Mouse (Mus musculus) forebrain, embryonic 16.5 days (tissue): Measurements from ENCODE around the gene Ephx1. TPM values are rescaled to one million over a fixed set of nuclear protein-coding genes. Genes with fewer than 3 reads are reported as not detected.

Experiments used
- ATAC-seq: fragments of 200-750 bp; cut with Nextera tagmentation; 2 replicates; pipeline ENCODE4 v1.8.0; 2017; ENCODE audit warnings: mild to moderate bottlenecking, moderate library complexity
- H3K27ac ChIP-seq: fragments of 300-500 bp; sonication (generic); 2 replicates; pipeline ENCODE4 v1.5.1; 2014; ENCODE audit warnings: low read length, control low read depth
- H3K27me3 ChIP-seq: fragments of 300-500 bp; sonication (generic); replicated peaks from 2 replicates; pipeline ENCODE4 v1.6.1; 2014; ENCODE audit warnings: low read length; ENCODE audit not compliant: control insufficient read depth, insufficient read depth
- H3K36me3 ChIP-seq: fragments of 300-500 bp; sonication (generic); 2 replicates; pipeline ENCODE4 v1.6.1; 2014; ENCODE audit not compliant: control insufficient read depth, insufficient read depth
- H3K4me1 ChIP-seq: fragments of 300-500 bp; sonication (generic); replicated peaks from 2 replicates; pipeline ENCODE4 v1.6.1; 2014; ENCODE audit warnings: low read length; ENCODE audit not compliant: control insufficient read depth, insufficient read depth
- H3K4me2 ChIP-seq: fragments of 300-500 bp; sonication (generic); 2 replicates; pipeline ENCODE4 v1.6.1; 2014; ENCODE audit warnings: mild to moderate bottlenecking, low read length, control low read depth
- H3K4me3 ChIP-seq: fragments of 300-500 bp; sonication (generic); replicated peaks from 2 replicates; pipeline ENCODE4 v1.5.1; 2014; ENCODE audit warnings: mild to moderate bottlenecking, low read length, control low read depth
- H3K9ac ChIP-seq: fragments of 300-500 bp; sonication (generic); replicated peaks from 2 replicates; pipeline ENCODE4 v1.6.1; 2014; ENCODE audit warnings: low read depth, low read length, control low read depth
- H3K9me3 ChIP-seq: fragments of 300-500 bp; sonication (generic); 2 replicates; pipeline ENCODE4 v1.6.1; 2016; ENCODE audit warnings: low read length; ENCODE audit not compliant: control insufficient read depth
- WGBS: fragments of 180-500 bp; shearing (Covaris S2); extraction: QIAGEN DNeasy Blood & Tissue Kit; methylation state at CpG from one replicate; pipeline ENCODE4 v1.1.7; 2014; 5-methylcytosine and 5-hydroxymethylcytosine counted together
- polyA plus RNA-seq: library from polyadenylated mRNA; unstranded; fragments of >200 nt; fragmentation: Nextera tagmentation; extraction: Ambion mirVana; gene quantifications from 2 replicates; pipeline ENCODE4 v1.2.1, GENCODE M21; 2015

Gene Ephx1
- polyA plus RNA-seq, 1 experiment from 2014 or later: 6.6 TPM

GRCm38 (mm10) chr1:181008266-181008665 is 12.4 kb downstream of the Ephx1 start:
- H3K27me3 ChIP-seq: no peaks in the 10 kb centered on the region
- H3K9ac ChIP-seq: no peak overlapping the region
- no peak overlapping the region for H3K4me3 ChIP-seq
- WGBS: 95% methylated on average over 2 of the region's 2 CpGs
- ATAC-seq: no peak
- H3K9me3 ChIP-seq: no peaks in the 10 kb centered on the region
- H3K4me2 ChIP-seq: no peak overlapping the region
- no peak overlapping the region for H3K27ac ChIP-seq
- no peaks in the 10 kb centered on the region for H3K36me3 ChIP-seq
- no peaks in the 10 kb centered on the region for H3K4me1 ChIP-seq

- 87% methylated on average over 6 of the region's 6 CpGs for WGBS
- no peak overlapping the region for H3K4me3 ChIP-seq
- no peak overlapping the region for H3K9ac ChIP-seq
Measured at GRCm38 (mm10) chr1:181007831-181008230, 12.9 kb downstream of the Ephx1 start.

DNA sequence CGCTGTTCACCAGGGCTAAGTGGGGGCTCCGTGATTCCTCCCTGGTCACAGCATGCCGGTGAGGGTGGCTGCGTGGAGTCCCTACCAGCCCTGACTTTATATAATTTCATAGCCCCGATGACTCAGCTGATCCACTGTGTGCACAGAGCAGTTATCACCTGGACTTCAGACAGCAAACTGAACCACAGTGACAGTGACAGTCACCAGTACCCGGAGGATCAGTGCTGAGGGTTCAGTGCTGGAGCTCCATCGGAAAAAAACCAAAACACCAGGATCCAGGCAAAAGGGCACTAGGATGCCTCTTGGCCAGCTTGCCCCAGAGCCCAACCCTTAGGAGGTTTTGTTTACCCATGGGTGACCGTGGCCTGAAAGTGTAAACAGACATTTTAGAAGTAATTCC is 15.4 kb downstream of the Ephx1 start:
- H3K4me1 ChIP-seq: no peaks in the 10 kb centered on the region
- no peak overlapping the region for H3K4me2 ChIP-seq
- H3K36me3 ChIP-seq: no peaks in the 10 kb centered on the region
- ATAC-seq: no peak
- no peak overlapping the region for H3K4me3 ChIP-seq
- H3K27ac ChIP-seq: no peak overlapping the region
- WGBS: 81% methylated on average over 8 of the region's 8 CpGs
- no peaks in the 10 kb centered on the region for H3K27me3 ChIP-seq
- no peak overlapping the region for H3K9ac ChIP-seq
- no peaks in the 10 kb centered on the region for H3K9me3 ChIP-seq

More at GRCm38 (mm10) chr1:181007831-181008230, 12.9 kb downstream of the Ephx1 start:
- H3K4me2 ChIP-seq: no peak overlapping the region
- H3K4me1 ChIP-seq: no peaks in the 10 kb centered on the region
- H3K27ac ChIP-seq: no peak overlapping the region
- no peak for ATAC-seq
- no peaks in the 10 kb centered on the region for H3K36me3 ChIP-seq
- H3K9me3 ChIP-seq: no peaks in the 10 kb centered on the region
- H3K27me3 ChIP-seq: no peaks in the 10 kb centered on the region

- 84% methylated on average over 2 of the region's 2 CpGs for WGBS
- no peak overlapping the region for H3K27ac ChIP-seq
- no peak overlapping the region for H3K9ac ChIP-seq
- H3K36me3 ChIP-seq: no peaks in the 10 kb centered on the region
- no peaks in the 10 kb centered on the region for H3K27me3 ChIP-seq
- H3K4me1 ChIP-seq: no peaks in the 10 kb centered on the region
- no peak overlapping the region for H3K4me3 ChIP-seq
- H3K9me3 ChIP-seq: no peaks in the 10 kb centered on the region
- no peak overlapping the region for H3K4me2 ChIP-seq
- ATAC-seq: no peak
Measured at GRCm38 (mm10) chr1:181003790-181004189, 16.9 kb downstream of the Ephx1 start.

DNA sequence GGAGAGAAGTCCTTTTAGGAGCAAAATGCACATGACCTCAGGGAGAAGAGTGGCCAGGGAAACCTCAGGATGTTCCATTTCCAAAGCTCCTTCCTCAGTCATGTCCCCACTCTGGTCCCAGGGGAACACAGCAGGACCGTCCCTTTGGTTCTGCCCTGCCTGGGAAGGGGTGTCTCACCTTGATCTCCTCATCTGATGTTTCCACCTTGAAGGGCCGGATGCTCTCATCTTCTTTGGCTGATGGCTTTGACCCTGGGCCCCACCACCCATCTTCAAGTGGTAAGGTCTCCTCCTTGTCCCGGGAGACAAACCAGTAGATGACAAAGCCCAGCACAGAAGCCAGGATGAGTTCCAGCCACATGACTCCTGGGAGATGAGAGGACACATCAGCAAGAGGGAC is 19.1 kb downstream of the Ephx1 start:
- no peaks in the 10 kb centered on the region for H3K27me3 ChIP-seq
- no peak for ATAC-seq
- 87% methylated on average over 3 of the region's 3 CpGs for whole genome bisulfite sequencing

DNA sequence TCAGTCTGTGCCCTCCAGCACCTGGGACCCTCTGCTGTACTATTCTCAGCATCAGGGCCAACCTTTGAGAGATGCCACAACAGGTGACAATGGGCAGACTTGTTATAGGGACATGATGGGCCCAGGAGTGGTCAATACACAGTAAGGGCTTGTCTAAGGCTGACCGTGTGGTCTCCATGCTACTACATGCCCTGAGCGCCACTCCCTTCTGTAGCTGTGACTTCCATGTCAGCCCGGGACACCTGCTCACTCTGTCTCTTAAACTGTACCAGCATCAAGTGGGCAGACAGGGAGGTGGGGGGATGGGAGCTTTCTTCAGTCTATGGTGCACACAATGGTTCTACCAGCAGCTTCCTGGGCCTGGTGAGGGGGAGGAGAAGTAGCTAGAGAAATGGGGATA is 19.5 kb downstream of the Ephx1 start:
- no peak for ATAC-seq
- no peak overlapping the region for H3K4me2 ChIP-seq
- H3K4me1 ChIP-seq: no peaks in the 10 kb centered on the region
- no peaks in the 10 kb centered on the region for H3K9me3 ChIP-seq
- no peaks in the 10 kb centered on the region for H3K36me3 ChIP-seq
- H3K27me3 ChIP-seq: no peaks in the 10 kb centered on the region
- H3K4me3 ChIP-seq: no peak overlapping the region
- H3K9ac ChIP-seq: no peak overlapping the region
- no peak overlapping the region for H3K27ac ChIP-seq
- WGBS: 92% methylated on average over 3 of the region's 3 CpGs

More for the DNA sequence above, 19.1 kb downstream of the Ephx1 start:
- Histone ChIP-seq H3K4me2 (no peak overlapping the region), H3K4me3 (no peak overlapping the region), H3K27ac (no peak overlapping the region), H3K9ac (no peak overlapping the region), H3K4me1 (no peaks in the 10 kb centered on the region), H3K9me3 (no peaks in the 10 kb centered on the region), H3K36me3 (no peaks in the 10 kb centered on the region)

GRCm38 (mm10) chr1:181000501-181001092 is 20.1 kb downstream of the Ephx1 start:
- WGBS: 50% methylated on average over 10 of the region's 10 CpGs
- H3K27me3 ChIP-seq: no peaks in the 10 kb centered on the region
- no peak for ATAC-seq
- H3K36me3 ChIP-seq: no peaks in the 10 kb centered on the region
- H3K9me3 ChIP-seq: no peaks in the 10 kb centered on the region
- no peaks in the 10 kb centered on the region for H3K4me1 ChIP-seq
- H3K27ac ChIP-seq: no peak overlapping the region
- no peak overlapping the region for H3K4me3 ChIP-seq
- H3K4me2 ChIP-seq: no peak overlapping the region
- H3K9ac ChIP-seq: no peak overlapping the region

DNA sequence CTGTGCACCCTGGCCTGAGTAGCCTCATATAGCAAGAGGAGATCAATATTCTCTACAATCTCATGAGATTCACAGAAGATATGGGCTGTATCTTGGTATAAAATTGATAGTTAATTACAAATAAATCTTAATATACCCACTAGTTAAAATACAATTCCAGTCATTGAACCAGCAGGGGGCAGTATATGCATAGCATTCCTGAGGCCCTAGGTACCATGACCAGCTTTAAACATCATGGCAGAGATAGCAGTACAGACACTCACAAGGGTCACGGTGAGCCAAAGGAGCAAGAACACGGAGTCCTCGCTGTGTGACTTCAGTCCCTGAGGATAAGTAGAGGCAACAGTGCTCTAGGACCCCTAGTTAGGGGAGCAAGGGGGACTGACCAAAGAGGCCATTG is 28.6 kb downstream of the Ephx1 start:
- 48% methylated on average over 3 of the region's 3 CpGs for WGBS
- no peaks in the 10 kb centered on the region for H3K9me3 ChIP-seq
- H3K27ac ChIP-seq: no peak overlapping the region
- no peak overlapping the region for H3K4me3 ChIP-seq
- H3K9ac ChIP-seq: no peak overlapping the region
- ATAC-seq: no peak
- H3K36me3 ChIP-seq: no peaks in the 10 kb centered on the region
- H3K27me3 ChIP-seq: no peaks in the 10 kb centered on the region; the same call in 1 of the 2 replicates
- H3K4me1 ChIP-seq: no peaks in the 10 kb centered on the region
- H3K4me2 ChIP-seq: no peak overlapping the region

DNA sequence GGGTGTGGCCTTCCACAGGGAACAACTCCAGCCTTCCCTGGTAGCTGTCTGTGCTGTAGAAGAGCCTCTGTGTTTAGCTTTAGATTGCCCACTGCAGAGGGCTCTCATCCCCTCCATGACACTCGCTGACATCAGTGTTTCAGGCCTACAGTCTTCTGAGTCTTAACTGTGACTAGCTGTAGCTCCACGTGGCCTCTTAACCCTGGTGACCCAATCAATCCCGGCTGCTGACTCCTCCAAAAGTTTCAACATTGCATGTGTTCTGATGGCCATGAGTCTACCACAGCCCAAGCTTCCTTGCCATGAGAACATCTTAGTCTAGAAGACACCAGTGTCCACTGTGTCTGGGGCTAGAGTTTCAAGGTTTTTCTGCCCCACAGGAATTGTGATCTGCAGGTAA is 30.0 kb downstream of the Ephx1 start:
- Histone ChIP-seq H3K27ac (no peak overlapping the region), H3K36me3 (no peaks in the 10 kb centered on the region), H3K4me2 (no peak overlapping the region), H3K4me1 (no peaks in the 10 kb centered on the region), H3K4me3 (no peak overlapping the region), H3K9me3 (no peaks in the 10 kb centered on the region), H3K9ac (no peak overlapping the region), H3K27me3 (no peaks in the 10 kb centered on the region; the same call in 1 of the 2 replicates)
- WGBS: 66% methylated on average over 3 of the region's 3 CpGs
- ATAC-seq: no peak

GRCm38 (mm10) chr1:180987759-180988158 is 32.9 kb downstream of the Ephx1 start:
- H3K4me1 ChIP-seq: no peaks in the 10 kb centered on the region
- 2% methylated on average over 9 of the region's 9 CpGs for WGBS
- no peak overlapping the region for H3K4me2 ChIP-seq
- no peaks in the 10 kb centered on the region for H3K36me3 ChIP-seq
- ATAC-seq: no peak
- H3K9ac ChIP-seq: no peak overlapping the region
- H3K9me3 ChIP-seq: no peaks in the 10 kb centered on the region
- no peaks in the 10 kb centered on the region; the same call in 1 of the 2 replicates for H3K27me3 ChIP-seq
- no peak overlapping the region for H3K27ac ChIP-seq
- no peak overlapping the region for H3K4me3 ChIP-seq
